Mouse (Mus musculus) forebrain, embryonic 14.5 days (tissue): Measurements from ENCODE around the gene Fgf12. TPM values are rescaled to one million over a fixed set of nuclear protein-coding genes. Genes with fewer than 3 reads are reported as not detected.

Experiments
- ATAC-seq: fragments of 200-750 bp; cut with Nextera tagmentation; 2 replicates; pipeline ENCODE4 v1.8.0; 2017; ENCODE audit warnings: mild to moderate bottlenecking, moderate library complexity
- DNase-seq: peaks from one replicate; pipeline ENCODE4 v3.0.0-alpha.2; 2015; ENCODE audit warnings: low spot score
- H3K27ac ChIP-seq: fragments of 300-500 bp; sonication (generic); 2 replicates; pipeline ENCODE4 v1.5.1; 2014; ENCODE audit warnings: low read depth, mild to moderate bottlenecking, control low read depth, low read length, moderate library complexity
- H3K27me3 ChIP-seq: fragments of 300-500 bp; sonication (generic); replicated peaks from 2 replicates; pipeline ENCODE4 v1.6.1; 2014; ENCODE audit warnings: low read length, control low read depth, mixed read lengths; ENCODE audit not compliant: control insufficient read depth, insufficient read depth
- H3K36me3 ChIP-seq: fragments of 300-500 bp; sonication (generic); 2 replicates; pipeline ENCODE4 v1.6.1; 2014; ENCODE audit warnings: low read length, control low read depth; ENCODE audit not compliant: control insufficient read depth, insufficient read depth
- H3K4me1 ChIP-seq: fragments of 300-500 bp; sonication (generic); 2 replicates; pipeline ENCODE4 v1.6.1; 2014; ENCODE audit warnings: antibody characterized with exemption, low read length, control low read depth; ENCODE audit not compliant: control insufficient read depth, insufficient read depth
- H3K4me2 ChIP-seq: fragments of 300-500 bp; sonication (generic); 2 replicates; pipeline ENCODE4 v1.6.1; 2014; ENCODE audit warnings: mild to moderate bottlenecking, control low read depth, low read length
- H3K4me3 ChIP-seq: fragments of 300-500 bp; sonication (generic); 2 replicates; pipeline ENCODE4 v1.5.1; 2014; ENCODE audit warnings: low read depth, low read length, control low read depth
- H3K9ac ChIP-seq: fragments of 300-500 bp; sonication (generic); 2 replicates; pipeline ENCODE4 v1.6.1; 2014; ENCODE audit warnings: mild to moderate bottlenecking, low read length, control low read depth, moderate library complexity
- H3K9me3 ChIP-seq: fragments of 300-500 bp; sonication (generic); replicated peaks from 2 replicates; pipeline ENCODE4 v1.6.1; 2016; ENCODE audit warnings: low read length, control low read depth, mixed read lengths; ENCODE audit not compliant: control insufficient read depth
- WGBS: fragments of 180-500 bp; shearing (Covaris S2); extraction: QIAGEN DNeasy Blood & Tissue Kit; methylation state at CpG from one replicate; pipeline ENCODE4 v1.1.7; 2014; 5-methylcytosine and 5-hydroxymethylcytosine counted together
- polyA plus RNA-seq: library from polyadenylated mRNA; unstranded; fragments of >200 nt; fragmentation: Nextera tagmentation; extraction: Ambion mirVana; gene quantifications from 2 replicates; pipeline ENCODE4 v1.2.1, GENCODE M21; 2014

Fgf12 gene
- polyA plus RNA-seq, 1 experiment from 2014 or later, result 16.1 TPM

- H3K36me3 ChIP-seq, result no peaks in the 10 kb centered on the region
- no peaks in the 10 kb centered on the region for H3K27me3 ChIP-seq
- no peak overlapping the region for H3K4me3 ChIP-seq
- no peak overlapping the region for H3K27ac ChIP-seq
- no peak overlapping the region for H3K4me2 ChIP-seq
- no peak overlapping the region for H3K9ac ChIP-seq
- H3K4me1 ChIP-seq, result no peaks in the 10 kb centered on the region
- DNase-seq, result peak; percentile 66
- peak; percentile 73; the same call in 1 of the 2 replicates for ATAC-seq
- H3K9me3 ChIP-seq, result no peaks in the 10 kb centered on the region
- WGBS, result 65% methylated on average over 6 of the region's 6 CpGs
Measured at GRCm38 (mm10) chr16:28345323-28345722, 407.5 kb downstream of the Fgf12 start.

GRCm38 (mm10) chr16:28337930-28338329 is 414.9 kb downstream of the Fgf12 start:
- no peak for ATAC-seq

GRCm38 (mm10) chr16:28336700-28337099 is 416.2 kb downstream of the Fgf12 start:
- no peaks in the 10 kb centered on the region for H3K4me1 ChIP-seq
- no peaks in the 10 kb centered on the region for H3K36me3 ChIP-seq
- no peak overlapping the region for H3K27ac ChIP-seq
- no peak overlapping the region for H3K4me3 ChIP-seq
- no peak for DNase-seq
- 31% methylated on average over 1 of the region's 1 CpGs for WGBS
- no peak overlapping the region for H3K4me2 ChIP-seq
- no peaks in the 10 kb centered on the region for H3K27me3 ChIP-seq
- no peaks in the 10 kb centered on the region for H3K9me3 ChIP-seq
- no peak for ATAC-seq
- H3K9ac ChIP-seq, result no peak overlapping the region

More at GRCm38 (mm10) chr16:28337930-28338329, 414.9 kb downstream of the Fgf12 start:
- H3K9me3 ChIP-seq, result no peaks in the 10 kb centered on the region
- H3K4me3 ChIP-seq, result no peak overlapping the region
- WGBS, result 92% methylated on average over 1 of the region's 1 CpGs
- H3K27me3 ChIP-seq, result no peaks in the 10 kb centered on the region
- no peak for DNase-seq
- H3K4me1 ChIP-seq, result no peaks in the 10 kb centered on the region
- no peaks in the 10 kb centered on the region for H3K36me3 ChIP-seq
- no peak overlapping the region for H3K9ac ChIP-seq
- H3K27ac ChIP-seq, result no peak overlapping the region
- H3K4me2 ChIP-seq, result no peak overlapping the region

- Histone ChIP-seq H3K36me3 (no peaks in the 10 kb centered on the region), H3K4me1 (no peaks in the 10 kb centered on the region), H3K4me2 (no peak overlapping the region), H3K4me3 (no peak overlapping the region), H3K9ac (no peak overlapping the region), H3K9me3 (no peaks in the 10 kb centered on the region), H3K27ac (no peak overlapping the region), H3K27me3 (no peaks in the 10 kb centered on the region)
- WGBS, result 90% methylated on average over 3 of the region's 3 CpGs
- ATAC-seq (no peak), DNase-seq (no peak)
Measured at GRCm38 (mm10) chr16:28335025-28335424, 417.8 kb downstream of the Fgf12 start.

- Histone ChIP-seq H3K4me1 (no peaks in the 10 kb centered on the region), H3K27ac (no peak overlapping the region), H3K9ac (no peak overlapping the region), H3K4me3 (no peak overlapping the region), H3K9me3 (no peaks in the 10 kb centered on the region), H3K27me3 (no peaks in the 10 kb centered on the region), H3K36me3 (no peaks in the 10 kb centered on the region), H3K4me2 (no peak overlapping the region)
- DNase-seq (no peak), ATAC-seq (no peak)
- WGBS, result 55% methylated on average over 3 of the region's 3 CpGs
Measured at GRCm38 (mm10) chr16:28323576-28323975, 429.3 kb downstream of the Fgf12 start.

GRCm38 (mm10) chr16:28311618-28312017 is 441.2 kb downstream of the Fgf12 start:
- Histone ChIP-seq H3K9ac (no peak overlapping the region), H3K36me3 (no peaks in the 10 kb centered on the region), H3K27ac (peak overlapping the region; percentile 48; the same call in 1 of the 2 replicates), H3K4me2 (no peak overlapping the region), H3K9me3 (no peaks in the 10 kb centered on the region), H3K27me3 (no peaks in the 10 kb centered on the region), H3K4me1 (no peaks in the 10 kb centered on the region; the same call in 1 of the 2 replicates), H3K4me3 (no peak overlapping the region)
- WGBS, result 40% methylated on average over 4 of the region's 4 CpGs
- ATAC-seq, result peak; percentile 89
- peak; percentile 69 for DNase-seq

- no peak for ATAC-seq
- H3K4me1 ChIP-seq, result no peaks in the 10 kb centered on the region
- H3K4me2 ChIP-seq, result no peak overlapping the region
- no peak for DNase-seq
- H3K27ac ChIP-seq, result no peak overlapping the region
- H3K9me3 ChIP-seq, result no peaks in the 10 kb centered on the region
- no peak overlapping the region for H3K9ac ChIP-seq
- 71% methylated on average over 1 of the region's 1 CpGs for WGBS
- no peak overlapping the region for H3K4me3 ChIP-seq
- H3K36me3 ChIP-seq, result no peaks in the 10 kb centered on the region
- no peaks in the 10 kb centered on the region for H3K27me3 ChIP-seq
Measured at GRCm38 (mm10) chr16:28303889-28304288, 449.0 kb downstream of the Fgf12 start.

- H3K4me3 ChIP-seq, result no peak overlapping the region
- no peaks in the 10 kb centered on the region for H3K4me1 ChIP-seq
- WGBS, result 49% methylated on average over 4 of the region's 4 CpGs
- ATAC-seq (no peak), DNase-seq (no peak)
- no peaks in the 10 kb centered on the region for H3K9me3 ChIP-seq
- H3K9ac ChIP-seq, result no peak overlapping the region
- no peaks in the 10 kb centered on the region for H3K36me3 ChIP-seq
- H3K4me2 ChIP-seq, result no peak overlapping the region
- no peak overlapping the region for H3K27ac ChIP-seq
- no peaks in the 10 kb centered on the region for H3K27me3 ChIP-seq
Measured at GRCm38 (mm10) chr16:28289689-28290330, 463.1 kb downstream of the Fgf12 start.

- Histone ChIP-seq H3K4me3 (no peak overlapping the region), H3K27me3 (no peaks in the 10 kb centered on the region), H3K4me2 (no peak overlapping the region), H3K4me1 (no peaks in the 10 kb centered on the region), H3K9me3 (no peaks in the 10 kb centered on the region), H3K9ac (no peak overlapping the region), H3K27ac (no peak overlapping the region), H3K36me3 (no peaks in the 10 kb centered on the region)
- ATAC-seq (no peak), DNase-seq (no peak)
- 77% methylated on average over 5 of the region's 5 CpGs for WGBS
Measured at GRCm38 (mm10) chr16:28257904-28258303, 495.0 kb downstream of the Fgf12 start.
